Mouse (Mus musculus) bone marrow, adult 2 months (tissue): Measurements from ENCODE around the gene Pxn. TPM values are rescaled to one million over a fixed set of nuclear protein-coding genes. Genes with fewer than 3 reads are reported as not detected.

ENCODE experiments used
- H3K27ac ChIP-seq: fragments of 200-500 bp; 2 replicates; pipeline ENCODE4 v1.5.1; 2012; ENCODE audit warnings: low read depth, mild to moderate bottlenecking, control low read depth, inconsistent platforms, low read length; ENCODE audit not compliant: control insufficient read depth, poor library complexity, insufficient read depth
- H3K4me1 ChIP-seq: fragments of 200-500 bp; 2 replicates; pipeline ENCODE4 v1.6.1; 2011; ENCODE audit warnings: low read length; ENCODE audit not compliant: control insufficient read depth, insufficient read depth
- H3K4me3 ChIP-seq: fragments of 200-500 bp; replicated peaks from 2 replicates; pipeline ENCODE3; 2011; ENCODE audit warnings: mild to moderate bottlenecking, low read depth, low read length, control low read depth; ENCODE audit not compliant: control insufficient read depth
- CTCF ChIP-seq: fragments of 200-500 bp; IDR thresholded peaks from 2 replicates; pipeline ENCODE4 v1.5.1; 2011; ENCODE audit warnings: low read length, control low read depth; ENCODE audit not compliant: control insufficient read depth, insufficient read depth
- POLR2A ChIP-seq: fragments of 200-500 bp; IDR thresholded peaks from 2 replicates; pipeline ENCODE4 v1.6.1; 2011; ENCODE audit warnings: low read depth, mild to moderate bottlenecking, control low read depth, low read length, borderline replicate concordance; ENCODE audit not compliant: control insufficient read depth
- WGBS: fragments of 180-500 bp; shearing (Covaris S2); methylation state at CpG from one replicate; pipeline ENCODE4 v1.1.7; 2018; 5-methylcytosine and 5-hydroxymethylcytosine counted together
- polyA plus RNA-seq: library from polyadenylated mRNA; stranded (reverse); fragments of >200 nt; gene quantifications from 2 replicates; pipeline ENCODE4 v1.2.4, GENCODE M21; 2011; ENCODE audit warnings: low replicate concordance; ENCODE audit not compliant: missing spikeins, insufficient read depth, insufficient read length

The Pxn gene
- polyA plus RNA-seq, 1 experiment, result 71.6 TPM

DNA sequence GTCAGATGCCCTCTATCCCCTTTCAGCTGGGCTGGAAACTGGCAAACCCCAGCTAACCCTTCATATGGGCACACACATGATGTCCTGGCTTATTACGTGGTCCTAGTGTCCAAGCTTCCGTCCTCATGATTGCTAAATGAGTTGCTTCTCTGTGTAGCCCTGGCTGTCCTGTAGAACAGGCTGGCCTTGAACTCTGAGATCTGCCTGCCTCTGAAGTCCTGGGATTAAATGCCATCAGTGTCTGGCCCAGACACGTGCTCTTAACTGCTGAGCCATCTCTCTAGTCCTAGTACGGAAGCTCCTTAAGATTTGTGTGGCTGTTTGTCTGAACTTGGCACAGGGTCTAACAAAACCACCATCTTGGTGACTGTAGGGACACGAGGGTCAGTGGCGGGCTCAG is 97.1 kb downstream of the Pxn start:
- Histone ChIP-seq H3K4me3 (no peak overlapping the region), H3K27ac (no peak overlapping the region), H3K4me1 (no peaks in the 10 kb centered on the region)
- 85% methylated on average over 6 of the region's 6 CpGs for WGBS
- TF ChIP-seq CTCF, result no peak
- no peak for TF ChIP-seq POLR2A

Other genes starting within 250 kb of the Pxn start
- gene Rnf10, start 233.8 kb upstream of the Pxn start, polyA plus RNA-seq, result 165 and 203 TPM in 2 replicates
- 24.4 and 32.9 TPM in 2 replicates for gene Coq5, start 227.0 kb upstream of the Pxn start, polyA plus RNA-seq
- 139 and 177 TPM in 2 replicates for gene Dynll1, start 205.7 kb upstream of the Pxn start, polyA plus RNA-seq
- gene Srsf9, start 179.5 kb upstream of the Pxn start, polyA plus RNA-seq, result 61.2 and 61.4 TPM in 2 replicates
- gene Gatc, start 165.5 kb upstream of the Pxn start, polyA plus RNA-seq, result 7.3 and 7.8 TPM in 2 replicates
- gene Triap1, start 165.5 kb upstream of the Pxn start, polyA plus RNA-seq, result 13.2 and 18.3 TPM in 2 replicates
- gene Cox6a1, start 157.7 kb upstream of the Pxn start, polyA plus RNA-seq, result 238 and 259 TPM in 2 replicates
- 0.61 and 0.95 TPM in 2 replicates for gene Msi1, start 77.1 kb upstream of the Pxn start, polyA plus RNA-seq
- gene Pla2g1b, start 40.4 kb upstream of the Pxn start, polyA plus RNA-seq, result 10.3 TPM in 1 of 2 replicates, not detected in the other
- 9.0 and 13.2 TPM in 2 replicates for gene Sirt4, start 22.0 kb upstream of the Pxn start, polyA plus RNA-seq
- gene Rplp0, start 52.8 kb downstream of the Pxn start, polyA plus RNA-seq, result 1,167 and 1,244 TPM in 2 replicates
- 23.3 and 38.4 TPM in 2 replicates for gene Gcn1l1, start 58.6 kb downstream of the Pxn start, polyA plus RNA-seq
- gene Rab35, start 125.2 kb downstream of the Pxn start, polyA plus RNA-seq, result 22.3 and 32.5 TPM in 2 replicates
- 4.2 and 6.1 TPM in 2 replicates for gene Bicdl1, start 224.9 kb downstream of the Pxn start, polyA plus RNA-seq